Mouse (Mus musculus): Measurements from ENCODE around the gene AC140267.1. TPM values are rescaled to one million over a fixed set of nuclear protein-coding genes. Genes with fewer than 3 reads are reported as not detected.

AC140267.1 gene
- polyA plus RNA-seq, 1 experiment = not detected

DNA sequence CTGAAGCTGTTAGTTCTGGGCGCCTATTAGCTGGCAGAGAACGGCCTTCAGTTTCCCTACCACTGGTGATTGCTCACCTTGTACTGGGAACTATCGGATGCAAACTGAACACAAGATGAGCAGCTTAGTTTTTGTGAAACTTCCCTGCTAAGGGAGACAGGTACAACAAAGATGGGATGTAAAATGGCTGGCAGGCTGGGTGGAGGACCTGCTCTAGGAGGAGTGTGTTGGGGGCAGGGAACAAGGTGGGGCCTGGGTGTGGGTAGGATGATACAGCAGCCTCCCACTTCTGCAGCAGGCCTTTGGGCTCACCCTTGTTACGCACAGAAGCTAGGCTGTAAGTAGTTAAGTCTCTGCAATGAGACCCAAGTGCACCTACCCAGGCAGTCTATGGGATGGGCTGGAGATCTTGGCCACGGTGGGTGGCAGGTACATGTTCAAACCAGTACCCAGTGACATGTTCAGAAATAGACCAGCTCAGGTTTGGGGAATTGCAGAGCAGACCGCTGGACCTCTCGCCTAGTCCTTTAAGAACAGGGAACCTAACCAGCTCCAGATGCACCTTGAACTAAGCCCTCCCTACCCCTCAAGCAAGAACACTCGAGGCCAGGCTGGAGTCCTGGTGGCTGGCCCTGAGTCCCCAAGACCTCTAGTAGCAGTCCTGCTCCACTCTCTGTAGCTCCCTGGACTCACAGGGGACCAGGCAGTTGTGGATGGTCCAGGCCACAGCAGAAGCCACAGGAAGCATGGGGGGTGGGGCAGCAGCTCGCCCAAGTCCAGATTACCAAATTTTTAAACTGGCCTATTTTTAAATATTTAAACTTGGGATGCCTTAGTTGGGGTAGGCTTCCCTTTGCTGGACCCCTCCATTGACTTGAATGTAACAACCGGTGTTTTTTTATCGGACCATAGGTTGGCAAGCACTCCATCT, 22.9 kb downstream of the AC140267.1 start:
- 52% methylated on average over 11 of the region's 11 CpGs for WGBS
- Histone ChIP-seq H3K4me1 (ENCODE audit: control insufficient read depth, insufficient read depth, low read length) (peaks cover 18% of the 10 kb centered on the region), H3K4me3 (replicated peaks; ENCODE audit: extremely low read depth, low read depth, low read length) (no peak overlapping the region)
- TF ChIP-seq CTCF (IDR thresholded peaks at IDR 0.05; ENCODE audit: insufficient read depth, low read length) = no peak
- TF ChIP-seq POLR2A (IDR thresholded peaks at IDR 0.05; ENCODE audit: borderline replicate concordance, extremely low read depth, low read depth, low read length) = peak; percentile 33; the same call in 1 of the 2 replicates
- DNase-seq = no peak

DNA sequence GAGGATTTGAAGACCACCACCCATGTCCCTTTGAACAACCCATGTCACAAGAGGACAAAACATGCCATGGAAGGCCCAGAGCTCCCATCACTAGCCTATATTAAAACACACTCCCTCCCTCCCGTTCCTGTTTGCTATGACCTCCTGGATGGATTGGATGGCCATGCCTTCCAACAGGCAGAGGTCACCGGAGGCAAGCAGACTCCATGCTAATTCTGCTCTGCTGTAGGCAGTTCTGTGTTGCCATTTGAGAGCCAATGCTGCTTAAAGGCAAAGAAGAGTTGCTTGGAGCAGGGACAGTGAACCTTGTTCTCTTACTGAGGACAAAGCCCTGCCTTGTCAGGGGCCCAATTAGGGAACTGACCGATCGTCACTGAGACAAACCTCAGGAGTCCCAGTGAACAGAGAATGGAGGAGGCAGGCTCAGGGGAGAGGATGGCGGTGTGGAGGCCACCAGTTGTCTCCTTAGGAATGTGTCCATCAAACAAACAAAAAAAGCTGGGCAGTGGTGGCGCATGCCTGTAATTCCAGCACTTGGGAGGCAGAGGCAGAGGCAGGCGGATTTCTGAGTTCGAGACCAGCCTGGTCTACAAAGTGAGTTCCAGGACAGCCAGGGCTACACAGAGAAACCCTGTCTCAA, 23.9 kb downstream of the AC140267.1 start:
- WGBS = 72% methylated on average over 8 of the region's 8 CpGs
- peaks cover 17% of the 10 kb centered on the region for H3K4me1 ChIP-seq (ENCODE audit: control insufficient read depth, insufficient read depth, low read length)
- DNase-seq = no peak
- H3K4me3 ChIP-seq (replicated peaks; ENCODE audit: extremely low read depth, low read depth, low read length) = no peak overlapping the region
- no peak for TF ChIP-seq CTCF (IDR thresholded peaks at IDR 0.05; ENCODE audit: insufficient read depth, low read length)
- TF ChIP-seq POLR2A (IDR thresholded peaks at IDR 0.05; ENCODE audit: borderline replicate concordance, extremely low read depth, low read depth, low read length) = no peak

DNA sequence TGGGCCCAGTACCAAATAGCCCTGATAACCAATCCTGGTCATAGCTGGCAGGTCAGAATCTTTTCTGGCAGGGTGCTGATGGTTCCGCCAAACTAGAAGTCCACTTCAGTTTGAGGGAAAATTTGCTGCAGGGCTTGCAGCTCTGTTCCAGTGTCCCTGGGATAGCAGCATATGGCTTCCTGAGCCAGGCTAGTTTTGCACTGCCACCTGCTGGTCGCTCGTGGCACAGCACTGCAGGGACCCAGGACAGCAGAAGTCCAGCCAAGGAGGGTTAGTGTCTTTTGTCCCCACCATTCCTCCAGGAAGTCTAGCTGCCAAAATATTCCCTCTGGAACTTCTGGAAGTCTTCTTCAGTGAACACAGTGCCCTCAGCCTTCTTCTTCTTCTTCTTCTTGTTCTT, 25.0 kb downstream of the AC140267.1 start:
- no peak overlapping the region for H3K4me3 ChIP-seq (replicated peaks; ENCODE audit: extremely low read depth, low read depth, low read length)
- H3K4me1 ChIP-seq (ENCODE audit: control insufficient read depth, insufficient read depth, low read length) = peaks cover 19% of the 10 kb centered on the region
- no peak for TF ChIP-seq POLR2A (IDR thresholded peaks at IDR 0.05; ENCODE audit: borderline replicate concordance, extremely low read depth, low read depth, low read length)
- TF ChIP-seq CTCF (IDR thresholded peaks at IDR 0.05; ENCODE audit: insufficient read depth, low read length) = peak; percentile 99
- DNase-seq = peak; percentile 83
- WGBS = 12% methylated on average over 3 of the region's 3 CpGs

DNA sequence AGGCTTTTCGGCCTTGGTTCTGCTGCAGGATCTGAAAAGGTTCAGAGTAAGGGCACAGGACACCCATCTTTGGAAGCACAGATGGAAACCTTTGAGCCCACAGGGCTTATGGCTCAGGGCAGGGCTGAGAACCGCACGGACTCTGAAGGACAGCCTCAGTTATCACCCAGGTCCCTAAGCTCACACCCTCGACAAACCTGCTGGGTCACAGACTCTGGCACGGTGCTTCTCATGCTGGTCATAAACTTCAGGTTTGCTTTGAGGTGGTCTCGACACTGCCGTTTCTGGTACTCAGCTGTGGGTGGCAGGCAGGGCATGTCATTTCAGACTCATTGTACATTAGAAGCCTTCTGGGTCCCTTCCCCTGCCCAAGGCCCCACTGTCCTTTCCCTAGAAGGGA, 25.5 kb downstream of the AC140267.1 start:
- 80% methylated on average over 7 of the region's 7 CpGs for WGBS
- no peak overlapping the region for H3K4me3 ChIP-seq (replicated peaks; ENCODE audit: extremely low read depth, low read depth, low read length)
- peaks cover 19% of the 10 kb centered on the region for H3K4me1 ChIP-seq (ENCODE audit: control insufficient read depth, insufficient read depth, low read length)
- no peak for DNase-seq
- TF ChIP-seq CTCF (IDR thresholded peaks at IDR 0.05; ENCODE audit: insufficient read depth, low read length) = no peak
- no peak for TF ChIP-seq POLR2A (IDR thresholded peaks at IDR 0.05; ENCODE audit: borderline replicate concordance, extremely low read depth, low read depth, low read length)

DNA sequence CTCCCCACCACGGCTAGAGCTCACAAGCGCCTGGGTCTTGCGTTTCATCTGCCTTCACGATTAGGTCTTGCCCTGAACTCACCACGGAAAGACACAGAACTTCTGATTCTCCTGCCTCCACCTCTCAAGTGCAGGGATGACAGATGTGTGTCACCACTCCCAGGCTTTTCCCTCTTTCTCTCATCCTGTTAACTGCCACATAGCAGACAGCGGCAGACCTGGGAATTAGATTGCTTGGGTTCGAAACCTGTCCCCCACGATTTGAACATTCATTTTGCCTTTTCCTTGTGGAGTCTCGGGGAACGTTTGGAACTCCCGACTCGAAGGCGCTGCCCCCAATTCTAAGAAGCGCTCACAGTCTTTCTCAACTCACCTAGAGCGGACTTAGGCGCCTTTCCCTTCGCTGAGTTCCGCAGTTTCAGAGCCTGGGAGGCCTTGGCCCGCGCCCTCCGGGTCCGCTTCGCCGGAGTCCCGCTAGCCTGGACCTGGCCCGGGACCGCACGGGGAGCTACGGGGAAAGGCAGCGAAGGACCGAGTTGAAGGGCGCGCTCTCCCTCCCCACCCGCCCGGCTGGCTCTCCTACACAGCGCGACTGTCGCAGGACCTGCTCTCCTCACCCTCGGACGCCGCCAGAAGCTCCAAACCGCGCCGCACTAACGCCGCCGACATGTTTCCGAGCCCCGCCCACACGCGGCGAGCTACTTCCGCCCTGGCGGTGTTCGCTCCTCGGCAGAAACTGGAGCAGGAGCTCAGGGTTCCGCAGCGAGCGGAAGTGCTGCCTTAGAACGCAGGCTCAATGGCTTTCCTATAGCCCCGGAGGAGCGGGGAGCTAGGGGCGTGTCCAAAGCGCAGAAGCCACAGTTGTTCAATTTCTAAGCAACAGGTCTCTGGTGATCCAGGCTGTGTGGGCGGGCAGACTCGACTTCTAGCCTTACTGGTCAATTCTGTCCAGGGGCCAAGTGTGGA, 28.3 kb downstream of the AC140267.1 start, which contains the start of gene Rps19bp1:
Gene Rps19bp1, minus strand, starts transcription at position 706 of the 966 bp plus-strand sequence.
- Histone ChIP-seq H3K4me3 (replicated peaks; ENCODE audit: extremely low read depth, low read depth, low read length) (peak within 1 kb of the TSS; percentile 79), H3K4me1 (ENCODE audit: control insufficient read depth, insufficient read depth, low read length) (peaks cover 7% of the 10 kb centered on the region)
- TF ChIP-seq CTCF (IDR thresholded peaks at IDR 0.05; ENCODE audit: insufficient read depth, low read length) = no peak
- peak; percentile 60; the same call in 1 of the 2 replicates for TF ChIP-seq POLR2A (IDR thresholded peaks at IDR 0.05; ENCODE audit: borderline replicate concordance, extremely low read depth, low read depth, low read length)
- DNase-seq = peak; percentile 86
- under 1% methylated on average over 63 of the region's 66 CpGs for WGBS

DNA sequence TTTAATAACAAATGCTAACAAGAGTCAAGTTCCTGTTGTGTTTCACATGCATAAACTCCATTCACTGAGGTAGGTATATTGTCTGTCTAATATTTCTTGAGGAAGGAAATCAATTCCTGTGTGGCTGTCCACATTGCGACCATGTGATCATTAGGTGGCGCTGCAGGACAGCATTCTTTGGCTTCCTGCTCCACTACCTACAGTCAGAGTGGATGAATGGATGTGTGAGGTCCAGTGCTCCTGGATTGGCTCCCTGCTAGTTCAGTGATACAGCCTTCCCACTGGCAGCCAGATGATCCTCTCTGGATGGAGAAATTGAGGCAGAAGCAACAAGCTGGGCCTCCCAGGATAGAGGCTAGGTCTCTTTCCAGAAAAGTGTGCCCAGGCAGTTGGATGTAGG, 30.6 kb downstream of the AC140267.1 start:
- WGBS = 0% methylated on average over 2 of the region's 2 CpGs
- DNase-seq = peak; percentile 54
- Histone ChIP-seq H3K4me1 (ENCODE audit: control insufficient read depth, insufficient read depth, low read length) (peaks cover 7% of the 10 kb centered on the region), H3K4me3 (replicated peaks; ENCODE audit: extremely low read depth, low read depth, low read length) (no peak overlapping the region)
- peak; percentile 86 for TF ChIP-seq CTCF (IDR thresholded peaks at IDR 0.05; ENCODE audit: insufficient read depth, low read length)
- no peak for TF ChIP-seq POLR2A (IDR thresholded peaks at IDR 0.05; ENCODE audit: borderline replicate concordance, extremely low read depth, low read depth, low read length)

DNA sequence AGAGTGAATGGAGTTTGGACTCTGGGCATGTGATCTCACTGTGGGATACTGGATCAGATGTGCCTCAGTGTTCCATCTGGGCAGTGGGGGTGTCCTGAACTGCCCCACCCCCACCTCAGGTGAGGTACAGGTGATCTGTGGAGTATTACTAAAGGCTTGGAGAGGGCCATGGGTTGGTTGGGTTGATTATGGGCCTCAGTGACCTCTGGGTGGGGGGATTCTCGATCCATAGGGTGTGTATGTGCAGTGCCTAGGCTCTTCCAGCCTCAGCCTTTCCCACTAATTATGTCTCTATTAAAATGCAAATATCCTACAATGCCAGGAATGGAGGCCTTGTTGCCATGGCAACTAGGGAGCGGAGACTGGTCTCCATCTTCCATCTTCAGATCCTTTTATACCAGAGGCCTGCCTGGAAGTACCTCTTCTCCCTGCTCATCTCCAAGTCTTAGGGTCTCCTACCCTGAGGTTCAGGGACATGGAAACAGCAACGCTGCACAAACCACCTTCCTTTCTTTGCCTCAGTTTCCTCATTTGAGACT, 36.3 kb downstream of the AC140267.1 start:
- whole genome bisulfite sequencing = 71% methylated on average over 3 of the region's 3 CpGs

DNA sequence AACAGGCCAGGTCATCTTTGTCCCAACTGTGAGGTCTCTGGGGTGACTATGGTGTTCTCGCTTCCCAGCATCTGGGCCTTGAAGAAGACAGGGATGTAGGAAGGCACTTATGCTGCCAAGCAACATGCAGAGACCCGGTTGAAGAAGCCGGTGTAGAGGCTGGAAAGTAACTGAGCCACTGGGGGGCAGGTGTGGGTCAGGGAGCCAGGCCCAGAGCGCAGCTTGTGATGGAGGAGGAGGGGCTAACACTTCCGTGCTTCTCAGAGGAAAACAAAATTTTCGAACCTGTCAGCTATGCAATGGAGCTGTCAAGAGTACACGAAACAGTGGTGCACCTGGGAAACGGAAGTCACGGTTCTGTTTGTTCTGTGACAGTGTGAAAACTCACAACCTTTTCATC, 41.5 kb downstream of the AC140267.1 start:
- no peaks in the 10 kb centered on the region for H3K4me1 ChIP-seq (ENCODE audit: control insufficient read depth, insufficient read depth, low read length)
- 43% methylated on average over 9 of the region's 9 CpGs for WGBS
- TF ChIP-seq CTCF (IDR thresholded peaks at IDR 0.05; ENCODE audit: insufficient read depth, low read length) (no peak), POLR2A (IDR thresholded peaks at IDR 0.05; ENCODE audit: borderline replicate concordance, extremely low read depth, low read depth, low read length) (no peak)
- DNase-seq = no peak
- no peak overlapping the region for H3K4me3 ChIP-seq (replicated peaks; ENCODE audit: extremely low read depth, low read depth, low read length)

More for the DNA sequence above, 36.3 kb downstream of the AC140267.1 start:
- H3K4me1 ChIP-seq (ENCODE audit: control insufficient read depth, insufficient read depth, low read length) = no peaks in the 10 kb centered on the region
- TF ChIP-seq CTCF (IDR thresholded peaks at IDR 0.05; ENCODE audit: insufficient read depth, low read length) (no peak), POLR2A (IDR thresholded peaks at IDR 0.05; ENCODE audit: borderline replicate concordance, extremely low read depth, low read depth, low read length) (no peak)
- H3K4me3 ChIP-seq (replicated peaks; ENCODE audit: extremely low read depth, low read depth, low read length) = no peak overlapping the region
- no peak for DNase-seq
